Mouse (Mus musculus): ENCODE measurements around the gene Camk2g. TPM values are rescaled to one million over a fixed set of nuclear protein-coding genes. Genes with fewer than 3 reads are reported as not detected.

Camk2g gene
- total RNA-seq (2021) = 10 to 100 TPM; 43.8 to 47.7 TPM
- long read RNA-seq, experiment 1, partial matches to known transcripts = 3 of 20 reads
- long read RNA-seq, experiment 1, other reads (novel, unspliced or antisense) = 9 of 20 reads
- long read RNA-seq, experiment 2, partial matches to known transcripts = 0 of 4 reads
- long read RNA-seq, experiment 2, other reads (novel, unspliced or antisense) = 3 of 4 reads

DNA sequence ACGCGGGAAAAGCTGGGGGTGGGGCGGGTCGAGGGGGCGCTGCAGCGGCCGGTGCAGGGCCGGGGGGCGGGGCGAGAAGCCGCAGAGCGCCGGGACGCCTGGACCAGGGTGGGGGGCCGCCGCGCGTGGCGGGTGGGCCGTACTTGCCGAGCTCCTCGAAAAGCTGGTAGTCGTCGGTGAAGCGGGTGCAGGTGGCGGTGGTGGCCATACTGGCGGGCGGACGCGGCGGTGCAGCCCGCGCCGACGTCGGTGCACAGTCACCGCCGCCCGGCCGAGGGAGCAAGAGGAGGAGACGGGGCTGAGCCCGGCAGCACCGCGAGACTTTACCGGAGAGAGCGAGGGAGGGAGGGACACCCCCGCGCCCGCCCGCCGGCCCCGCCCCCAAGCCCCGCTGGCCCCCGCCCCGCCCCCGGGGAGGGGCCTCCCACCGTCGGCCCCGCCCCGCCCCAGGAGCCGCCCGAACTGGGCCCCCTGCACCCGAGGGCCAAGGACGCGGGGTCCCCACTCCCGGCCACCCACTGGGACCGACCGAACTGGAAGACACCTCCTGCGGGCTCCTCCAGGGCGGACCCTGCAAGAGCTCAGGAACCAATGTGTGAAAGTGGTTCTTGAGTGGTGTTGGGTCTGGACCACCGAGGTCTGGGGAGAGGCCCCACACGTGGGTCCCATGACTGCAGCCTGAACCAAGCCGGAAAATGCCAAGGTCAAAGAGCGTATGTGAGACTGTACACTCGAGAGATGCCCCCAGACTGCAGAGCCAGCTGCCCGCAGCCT is at the start of gene Camk2g:
TSS of gene Camk2g (minus strand) at position 331 of the 774 bp plus-strand sequence.
- DNase-seq = peak; percentile 87 to 92

DNA sequence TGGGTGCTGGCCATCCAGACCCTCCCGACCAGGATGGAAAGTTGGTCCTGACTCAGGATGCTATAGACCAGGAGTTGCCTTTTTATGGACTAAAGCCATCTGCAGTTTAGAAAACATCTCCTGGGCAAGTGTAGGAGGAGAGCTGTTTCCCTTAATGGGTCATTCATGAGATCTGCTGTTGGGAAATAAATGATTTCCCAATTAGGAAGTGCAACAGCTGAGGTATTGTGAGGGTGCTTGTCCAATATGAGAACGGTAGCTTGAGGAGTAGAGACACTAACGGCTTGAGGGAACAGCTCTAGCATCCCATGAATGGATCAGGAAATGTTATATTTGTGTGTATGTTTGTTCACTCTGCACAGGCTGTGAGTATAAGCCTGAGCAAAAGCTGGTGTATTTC is 48.7 kb upstream of the Camk2g start:
- peak in 1 of 2 experiments; percentile 10 for DNase-seq

DNA sequence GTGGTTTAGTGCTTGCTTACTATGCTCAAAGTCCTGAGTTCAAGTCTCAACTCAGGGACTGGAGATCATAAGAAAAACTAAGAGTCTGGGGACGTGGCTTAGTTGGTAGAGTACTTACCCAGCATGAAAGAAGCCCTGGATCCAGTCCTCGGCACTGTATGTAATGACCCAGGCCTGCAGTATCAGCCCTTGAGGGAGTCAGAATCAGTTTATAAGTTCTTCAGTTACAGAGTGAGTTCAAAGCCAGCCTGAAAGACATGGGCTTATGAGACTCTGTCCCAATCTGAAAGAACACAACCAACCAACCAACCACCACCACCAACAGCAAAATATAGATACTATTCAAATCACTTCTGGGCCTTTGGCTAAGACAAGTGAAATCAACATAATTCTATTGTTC is 47.6 kb upstream of the Camk2g start:
- no peak for DNase-seq

DNA sequence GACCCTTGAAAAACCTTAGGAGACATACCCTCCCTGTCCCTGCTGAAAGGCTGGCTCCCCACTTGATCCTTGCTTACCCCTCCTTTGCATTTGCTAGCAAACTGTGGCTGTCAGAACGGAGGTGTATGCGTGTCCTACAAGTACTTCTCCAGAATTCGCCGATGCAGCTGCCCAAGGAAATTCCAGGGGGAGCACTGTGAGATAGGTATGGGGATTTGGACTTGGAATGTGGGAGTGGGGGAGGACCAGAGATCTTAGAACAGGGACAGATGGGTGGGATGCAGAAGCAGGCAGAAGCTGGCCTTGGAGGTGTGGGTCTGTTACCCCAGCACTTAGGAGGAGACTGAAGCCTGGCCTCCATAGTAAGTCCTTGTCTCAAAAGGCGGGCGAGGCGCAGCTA is 43.8 kb upstream of the Camk2g start:
- no peak for DNase-seq

DNA sequence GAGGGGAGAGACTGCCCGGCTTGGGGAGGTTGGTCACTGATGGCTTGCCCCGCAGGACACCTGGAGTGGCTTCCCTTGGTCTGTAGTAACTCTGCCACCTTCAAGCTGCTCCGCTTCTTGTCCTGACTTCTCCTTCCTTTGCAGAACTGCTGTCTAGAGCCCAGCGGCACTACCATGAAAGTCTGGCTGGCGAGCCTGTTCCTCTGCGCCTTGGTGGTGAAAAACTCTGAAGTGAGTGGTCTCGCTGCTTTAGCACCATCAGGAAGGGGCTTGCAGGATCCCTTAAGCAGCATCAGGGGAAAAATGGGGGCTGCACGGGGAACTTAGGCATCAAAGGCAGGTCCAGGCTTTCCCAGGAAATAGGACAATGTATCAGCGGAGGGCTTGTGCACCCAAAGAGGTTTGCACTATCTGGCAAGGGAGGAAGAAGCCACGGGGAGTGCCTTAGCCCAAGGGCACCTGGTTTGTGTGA is 43.1 kb upstream of the Camk2g start:
- DNase-seq = peak in 1 of 2 experiments; percentile 49

DNA sequence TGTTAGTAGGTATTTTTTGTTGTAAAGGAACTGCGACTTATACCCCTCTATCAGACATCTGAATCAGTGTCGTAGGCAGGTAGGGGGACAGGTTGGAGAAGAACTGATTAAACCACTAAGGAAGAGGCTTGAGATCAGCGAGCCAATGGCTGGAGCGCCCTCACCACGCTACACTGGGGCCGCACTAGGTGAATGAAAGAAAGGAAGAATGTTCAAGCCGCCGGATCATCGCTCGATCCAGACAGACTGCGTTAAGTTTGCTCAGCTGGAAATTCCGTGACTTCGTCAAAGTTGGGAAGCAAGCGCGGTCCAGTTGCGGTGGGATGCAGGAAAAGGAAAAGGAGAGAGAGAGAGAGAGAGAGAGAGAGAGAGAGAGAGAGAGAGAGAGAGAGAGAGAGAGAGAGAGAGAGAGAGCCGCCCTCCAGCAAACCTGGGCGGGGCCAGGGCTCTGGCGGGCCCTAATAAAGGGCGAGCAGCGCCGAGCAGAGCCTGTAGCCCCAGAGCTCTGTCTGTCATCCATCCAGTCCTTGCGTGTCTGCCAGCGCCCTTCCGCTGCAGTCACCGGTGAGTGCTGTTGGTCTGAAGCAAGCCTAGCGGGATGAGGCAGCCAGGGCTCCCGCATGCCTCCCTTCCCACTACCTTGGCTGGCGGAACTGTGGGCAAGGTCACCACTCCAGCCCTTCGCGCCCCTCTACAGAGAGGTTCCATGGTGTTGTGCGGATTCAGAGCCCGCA is 42.5 kb upstream of the Camk2g start, which contains the start of gene Plau:
TSS of gene Plau (plus strand) at position 490 of the 734 bp plus-strand sequence.
- DNase-seq = peak; percentile 84 to 89

DNA sequence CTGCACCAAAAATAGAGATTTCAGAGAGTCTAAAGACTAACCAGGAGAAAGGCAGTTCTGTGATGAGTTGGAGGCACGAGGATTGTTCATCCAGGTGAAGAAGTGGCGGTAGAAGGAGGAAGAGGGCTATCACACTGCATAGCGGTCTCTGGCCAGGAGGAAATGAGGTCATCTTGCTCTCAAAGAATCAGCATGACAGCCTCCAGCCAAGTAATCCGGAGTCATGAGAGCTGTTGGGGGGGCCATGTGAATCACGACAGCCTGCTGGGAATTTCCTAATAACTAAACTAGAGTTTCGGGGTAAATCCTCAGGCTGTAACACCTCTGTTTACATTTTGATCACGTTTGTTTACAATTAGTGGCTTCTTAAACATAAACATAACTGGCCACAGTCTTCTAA is 40.2 kb upstream of the Camk2g start:
- peak; percentile 34 to 63 for DNase-seq

DNA sequence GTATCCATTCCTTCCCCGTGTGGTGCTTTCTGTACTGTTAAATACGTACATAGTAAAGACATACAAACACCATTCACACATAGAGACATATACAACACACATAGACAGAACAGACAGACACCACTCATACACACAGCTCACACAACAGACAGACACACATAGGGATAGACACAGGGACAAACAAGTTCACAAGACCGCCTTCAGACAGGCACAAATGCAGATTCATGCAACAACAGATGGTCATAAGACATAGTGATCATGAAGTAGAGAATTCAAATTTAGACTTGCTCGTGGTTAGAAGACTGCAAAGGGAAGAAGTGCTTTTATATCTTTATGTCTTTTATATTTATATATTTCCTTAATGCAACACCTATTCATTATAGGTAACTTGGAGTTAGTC is 39.6 kb upstream of the Camk2g start:
- no peak for DNase-seq

DNA sequence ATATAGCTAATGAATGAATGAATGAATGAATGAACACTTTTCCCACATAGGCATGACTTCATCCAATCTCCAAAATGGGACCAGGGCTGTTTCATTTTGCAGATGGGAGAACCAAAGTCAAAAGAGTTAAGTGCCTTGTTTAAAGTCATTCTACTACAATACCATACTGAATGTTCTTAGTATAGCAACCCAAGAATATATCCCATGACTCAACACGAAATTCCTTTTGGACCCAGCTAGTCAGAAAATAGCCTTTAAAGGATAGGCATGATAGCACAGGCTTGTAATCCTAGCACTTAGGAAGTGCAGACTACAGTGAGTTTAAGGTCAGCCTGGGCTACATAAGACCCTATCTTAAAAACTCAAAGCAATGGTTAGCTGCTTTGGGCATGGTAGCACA is 38.0 kb upstream of the Camk2g start:
- no peak for DNase-seq

DNA sequence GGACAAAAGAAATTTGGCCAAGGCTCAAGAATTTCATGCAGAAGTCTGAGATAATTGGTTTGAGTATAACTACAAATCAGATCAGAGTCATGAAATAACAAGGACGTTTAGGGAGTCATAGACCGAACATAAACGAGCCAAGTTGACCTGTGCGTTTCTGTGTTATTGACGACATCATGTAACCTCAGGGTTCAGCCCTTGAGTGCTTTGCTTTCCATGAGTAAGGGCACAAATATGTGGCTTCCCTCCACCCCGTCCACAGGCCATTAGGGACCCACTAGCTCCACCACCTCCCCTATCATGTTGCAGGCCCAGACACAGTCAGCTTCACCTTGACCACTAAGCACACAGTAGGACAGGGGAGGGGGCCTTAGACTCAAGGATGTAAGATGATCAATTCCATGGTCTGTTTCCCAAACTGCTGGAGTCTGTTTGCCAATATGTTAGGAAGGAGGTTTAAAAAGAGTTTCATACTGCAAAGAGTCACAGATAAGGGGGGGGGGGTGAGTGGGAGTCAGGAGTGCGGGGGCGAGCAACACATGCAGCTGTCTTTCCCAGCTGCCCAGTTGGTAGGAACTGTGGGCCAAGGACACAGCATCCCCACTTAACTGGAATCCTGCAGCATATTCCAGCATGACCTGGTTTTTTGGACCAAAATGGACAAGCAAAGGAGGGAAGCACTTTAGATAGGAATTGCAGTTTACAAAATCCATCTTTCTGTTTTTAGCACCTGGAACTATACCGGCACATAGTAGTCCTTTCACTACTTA is 37.4 kb upstream of the Camk2g start:
- DNase-seq = peak in 1 of 2 experiments; percentile 39

DNA sequence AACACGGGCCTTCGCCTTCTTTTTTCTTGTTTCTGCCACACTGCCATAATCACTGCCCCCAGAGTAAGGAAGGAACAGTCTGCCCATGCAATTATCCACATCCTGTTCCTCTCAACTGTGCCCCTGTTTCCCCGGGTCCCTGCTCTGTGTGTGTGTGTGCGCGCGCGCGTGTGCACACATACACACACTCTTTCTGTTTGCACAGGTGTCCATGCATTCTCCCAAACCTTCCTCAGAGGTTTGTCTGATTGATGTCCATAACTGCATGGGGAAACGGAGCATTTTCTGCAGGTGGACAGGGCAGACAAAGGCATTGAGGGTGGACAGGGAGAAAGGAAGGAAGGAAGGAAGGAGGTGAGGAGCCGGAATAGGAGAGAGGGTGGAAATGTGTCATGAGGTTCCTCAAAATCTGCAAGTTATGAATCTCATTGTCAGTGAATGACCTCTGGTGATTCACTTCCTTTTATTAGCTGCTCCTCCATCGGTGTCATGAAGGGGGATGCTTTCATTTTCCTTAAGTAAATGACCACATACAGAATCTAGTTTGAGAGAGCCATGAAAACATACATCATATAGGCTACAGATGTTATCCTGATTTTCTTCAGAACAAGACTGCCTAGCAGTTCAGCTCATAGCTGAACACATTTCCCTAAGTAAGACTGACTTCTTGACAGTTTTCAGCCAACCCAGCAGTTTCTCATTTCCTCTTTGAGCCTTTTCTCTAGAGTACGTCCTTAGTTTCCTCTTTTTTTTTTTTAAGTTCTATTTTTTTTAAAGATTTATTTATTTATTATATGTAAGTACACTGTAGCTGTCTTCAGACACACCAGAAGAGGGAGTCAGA is 35.9 kb upstream of the Camk2g start:
- DNase-seq = peak in 1 of 2 experiments; percentile 41

DNA sequence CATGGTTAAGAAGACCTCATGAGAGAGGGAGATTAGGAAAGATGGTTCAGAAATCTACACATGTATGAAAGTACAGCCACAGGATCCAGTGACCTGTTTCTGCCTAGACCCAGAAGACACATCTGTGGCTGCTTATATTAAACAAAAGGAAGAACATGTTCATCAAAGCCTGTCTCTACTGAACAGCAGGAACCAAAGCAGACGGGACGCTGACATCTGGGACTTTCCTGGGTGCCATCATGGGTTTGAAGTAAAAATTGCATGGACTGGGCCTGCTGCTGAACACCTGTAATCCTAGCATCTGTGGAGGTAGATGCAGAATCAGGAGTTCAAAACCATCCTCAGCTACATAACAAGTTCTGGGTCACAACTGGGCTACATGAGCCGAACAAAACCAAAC is 34.6 kb upstream of the Camk2g start:
- no peak for DNase-seq

DNA sequence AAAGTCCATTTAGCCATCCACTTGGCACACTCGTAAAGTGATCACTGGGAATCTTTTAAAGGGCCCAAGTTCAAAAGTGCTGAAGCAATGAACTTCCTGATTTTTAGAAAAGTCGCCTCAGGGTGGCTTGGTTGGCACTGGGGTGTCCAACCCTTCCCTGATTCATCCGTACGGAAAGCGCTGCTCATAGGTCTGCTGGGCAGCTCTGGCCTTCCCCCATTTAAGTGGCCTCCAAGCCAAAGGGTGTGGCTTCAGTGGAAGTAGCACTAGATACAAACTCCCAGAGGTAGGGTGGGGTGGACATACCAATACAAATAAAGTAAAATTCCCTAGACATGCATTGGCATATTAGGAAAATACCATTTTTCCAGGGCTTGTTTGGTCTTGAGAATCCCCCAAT is 33.6 kb upstream of the Camk2g start:
- peak; percentile 43 to 57 for DNase-seq

DNA sequence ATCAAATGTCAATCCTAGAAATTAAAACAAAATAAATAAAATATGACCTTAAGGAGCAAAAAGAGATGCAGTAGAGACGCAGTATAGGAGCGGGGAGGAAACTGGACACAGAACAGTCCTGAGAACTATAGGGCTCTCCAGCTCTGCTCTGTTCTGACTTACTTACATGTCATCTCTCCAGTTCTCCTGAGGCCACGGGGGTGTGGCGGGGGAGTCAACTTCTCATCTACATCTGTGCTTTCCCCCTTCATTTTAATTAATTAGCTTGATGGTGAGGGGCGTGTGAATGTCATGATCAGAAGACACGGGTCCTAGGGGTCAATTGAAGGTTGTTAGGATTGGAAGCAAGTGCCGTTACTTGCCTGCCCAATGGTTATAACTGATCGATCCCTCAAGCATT is 33.2 kb upstream of the Camk2g start:
- no peak for DNase-seq

DNA sequence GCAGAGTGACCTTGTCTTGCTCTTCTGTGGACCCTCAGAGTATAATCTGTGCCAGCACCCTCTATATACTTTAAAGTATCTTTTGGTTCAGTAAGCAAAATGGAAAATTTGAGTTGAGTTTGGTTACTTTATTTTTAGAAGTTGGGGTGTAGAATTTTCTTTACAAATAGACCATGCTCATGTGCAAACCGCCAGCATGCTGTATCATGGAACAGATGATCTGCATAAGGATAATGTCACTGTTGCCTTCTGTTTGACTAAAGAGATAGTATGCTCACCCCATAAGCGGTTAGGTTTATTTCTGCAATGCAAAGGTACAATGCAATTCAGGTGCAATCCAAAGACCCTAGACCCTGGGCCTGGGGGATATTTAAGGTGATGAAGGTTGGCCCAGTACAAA is 31.6 kb upstream of the Camk2g start:
- DNase-seq = no peak

DNA sequence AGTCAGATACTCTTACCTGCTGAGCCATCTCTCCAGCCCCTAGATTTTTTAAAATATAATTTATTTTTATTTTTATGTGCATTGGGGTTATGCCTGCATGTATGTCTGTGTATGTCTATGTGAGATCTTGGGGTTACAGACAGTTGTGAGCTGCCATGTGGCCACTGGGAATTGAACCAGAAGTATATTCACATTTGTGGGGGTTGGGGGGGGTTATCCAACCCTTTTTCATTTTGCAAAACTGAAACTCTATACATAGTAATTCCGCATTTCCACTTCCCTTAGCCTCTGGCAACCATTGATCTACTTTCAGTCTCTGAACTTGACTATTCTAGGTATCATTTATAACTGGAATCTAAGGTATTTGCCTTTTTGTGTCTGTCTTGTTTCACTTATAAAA is 30.6 kb upstream of the Camk2g start:
- no peak for DNase-seq

DNA sequence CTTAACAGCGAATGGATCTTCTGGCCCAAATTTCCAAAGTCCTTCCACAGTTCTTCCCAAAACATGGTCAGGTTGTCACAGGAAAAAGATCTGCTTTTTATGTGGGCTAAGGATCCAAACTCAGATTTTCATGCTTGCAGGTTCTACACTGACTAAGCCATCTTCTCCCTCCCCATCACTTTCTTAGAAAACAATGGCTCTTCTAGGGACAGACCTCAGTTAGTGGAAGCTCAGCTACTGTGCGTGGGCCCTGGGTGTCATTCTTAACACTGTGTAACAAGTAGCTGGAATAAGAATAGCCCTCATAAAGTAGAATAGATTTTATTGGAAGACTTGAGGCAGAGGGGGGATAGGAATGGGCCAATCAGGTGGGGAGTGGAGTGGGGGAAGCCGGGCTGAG is 21.6 kb upstream of the Camk2g start:
- DNase-seq = no peak

DNA sequence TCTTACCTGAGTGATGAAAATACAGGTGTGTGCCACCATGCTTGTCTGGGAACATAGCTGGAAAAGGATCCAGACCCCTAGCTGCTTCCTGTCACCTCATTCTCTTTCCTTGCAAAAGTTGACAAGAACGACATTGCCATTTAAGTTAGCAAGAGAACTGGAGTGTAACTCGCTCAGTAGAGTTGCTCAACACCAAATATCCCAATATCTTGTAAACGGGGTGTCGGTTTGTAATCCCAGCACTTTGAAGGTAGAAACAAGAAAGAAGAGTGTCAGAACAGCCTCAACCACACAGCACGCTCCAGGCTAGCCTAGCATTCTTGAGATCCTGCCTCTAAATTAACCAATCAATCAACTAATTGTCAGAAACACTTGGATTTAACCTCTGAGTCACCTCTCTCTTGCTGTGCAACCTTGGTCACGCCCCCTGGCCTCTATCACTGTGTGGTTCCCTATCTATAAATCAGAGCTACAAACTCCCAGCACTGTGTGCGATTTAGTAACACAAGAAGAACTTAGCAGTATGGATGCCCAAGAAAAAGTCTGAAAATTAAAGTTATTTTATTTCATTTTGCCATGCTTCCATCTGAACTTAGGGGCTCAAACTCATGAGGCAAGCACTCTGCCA is 18.0 kb upstream of the Camk2g start:
- DNase-seq = no peak

DNA sequence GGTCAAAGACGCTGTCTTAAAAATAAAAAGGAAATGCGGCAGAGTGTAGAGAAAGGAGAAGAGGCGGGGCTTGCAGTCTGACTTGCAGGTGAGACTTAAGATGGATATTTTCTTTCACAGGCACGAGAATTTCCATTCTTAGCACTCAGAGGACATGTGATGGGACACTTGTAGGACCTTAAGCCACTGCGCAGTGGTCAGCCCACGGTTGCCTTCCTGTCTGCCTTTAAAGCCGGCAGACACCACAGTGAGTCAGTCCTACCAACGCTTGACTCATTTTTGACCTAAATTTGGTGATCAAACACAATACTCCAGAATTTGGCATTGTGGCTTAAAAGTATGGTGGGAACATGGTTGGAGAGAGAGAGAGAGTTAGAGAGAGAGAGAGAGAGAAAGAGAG is 17.3 kb upstream of the Camk2g start:
- no peak for DNase-seq

DNA sequence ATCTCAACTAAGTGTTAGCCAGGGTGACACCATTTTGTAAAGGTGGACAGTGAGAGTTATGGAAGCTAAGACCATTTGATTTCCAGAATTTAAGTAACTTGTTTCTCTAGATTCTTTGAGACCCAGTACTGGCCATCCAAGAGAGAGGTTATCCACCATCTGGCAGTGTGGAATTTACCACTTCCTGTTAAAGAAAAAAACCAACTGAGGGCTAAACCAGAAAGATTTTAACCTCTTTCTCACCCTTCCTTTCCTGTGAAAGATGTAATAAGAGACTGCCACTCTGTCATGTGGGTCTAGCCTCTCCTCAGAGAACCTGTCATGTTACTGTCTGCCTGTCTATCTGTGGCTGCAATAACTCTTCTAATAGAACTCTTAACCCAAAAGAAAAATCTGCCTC is 15.9 kb upstream of the Camk2g start:
- DNase-seq = no peak

DNA sequence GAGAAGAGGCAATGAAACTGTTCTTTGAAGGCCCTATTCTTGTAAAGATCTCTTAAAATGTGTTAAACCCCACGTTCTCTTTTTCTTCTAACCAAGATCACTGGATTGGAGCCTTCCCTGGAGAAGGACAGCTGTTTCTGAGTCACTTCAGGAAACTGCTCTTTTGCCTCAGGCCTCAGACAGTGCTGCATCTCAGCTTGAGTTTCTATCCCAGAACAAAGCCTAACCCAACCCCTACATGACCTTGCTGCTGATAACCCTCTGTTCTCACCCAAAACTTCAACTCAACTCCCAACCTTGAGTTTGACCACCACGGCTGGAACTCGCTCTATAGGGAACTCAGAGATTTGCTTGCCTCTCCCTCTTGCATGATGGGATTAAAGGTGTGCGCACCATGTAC is 15.5 kb upstream of the Camk2g start:
- no peak for DNase-seq
